Mouse (Mus musculus): ENCODE measurements around the gene Sspn.

Sspn gene

DNA sequence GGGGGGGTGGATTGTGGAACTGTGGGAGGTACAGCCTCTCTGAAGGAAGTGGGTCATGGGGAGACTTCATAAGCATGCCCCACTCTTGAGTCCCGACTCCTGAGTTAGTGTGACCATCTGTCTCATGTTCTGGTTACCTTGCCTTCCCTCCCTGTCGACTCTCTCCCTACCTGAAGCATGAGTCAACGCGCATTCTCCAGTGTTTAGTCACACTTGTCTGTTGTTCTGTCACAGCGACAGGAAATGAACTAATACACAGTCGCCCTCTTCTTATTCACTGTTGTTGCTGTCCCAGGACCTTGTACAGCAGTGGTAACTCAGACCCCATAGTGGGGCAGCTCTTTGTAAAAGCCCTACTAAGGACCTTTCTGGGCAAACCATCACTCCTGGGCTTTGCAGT, 41.4 kb downstream of the Sspn start:
- in situ Hi-C loops (cut with MboI, MseI), result no loop called here

GRCm38 (mm10) chr6:145973356-145973755, 41.9 kb downstream of the Sspn start:
- in situ Hi-C loops (cut with MboI, MseI), result no loop called here

- in situ Hi-C loops (cut with MboI, MseI), result loop anchor here (25.0 kb wide), 2 partner anchors 712 to 788 kb away; partner anchors contain the start of gene Kras
These were observed 43.3 kb downstream of the Sspn start for GRCm38 (mm10) chr6:145974766-145975165.

DNA sequence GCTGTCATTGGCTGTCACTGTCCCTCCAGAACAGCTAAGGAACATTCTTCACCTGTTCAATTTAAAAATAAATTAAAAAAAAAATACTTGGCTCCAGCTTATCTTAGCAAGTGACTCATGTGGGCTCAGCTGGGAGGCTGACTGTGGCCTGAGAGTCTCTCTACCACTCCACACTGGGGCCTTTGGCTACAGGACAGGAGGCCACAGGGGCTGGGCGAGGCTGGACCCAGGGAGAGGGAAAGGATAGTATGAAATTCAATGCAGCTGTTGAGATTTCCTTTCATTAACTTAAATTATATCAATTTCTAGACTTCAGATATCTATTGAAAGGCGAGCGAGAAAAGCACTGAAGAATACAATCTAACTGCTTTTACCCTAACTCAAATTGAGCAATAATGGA, 45.9 kb downstream of the Sspn start:
- in situ Hi-C loops (cut with MboI, MseI), result loop anchor here (25.0 kb wide), 2 partner anchors 715 to 785 kb away; partner anchors contain the start of gene Kras

DNA sequence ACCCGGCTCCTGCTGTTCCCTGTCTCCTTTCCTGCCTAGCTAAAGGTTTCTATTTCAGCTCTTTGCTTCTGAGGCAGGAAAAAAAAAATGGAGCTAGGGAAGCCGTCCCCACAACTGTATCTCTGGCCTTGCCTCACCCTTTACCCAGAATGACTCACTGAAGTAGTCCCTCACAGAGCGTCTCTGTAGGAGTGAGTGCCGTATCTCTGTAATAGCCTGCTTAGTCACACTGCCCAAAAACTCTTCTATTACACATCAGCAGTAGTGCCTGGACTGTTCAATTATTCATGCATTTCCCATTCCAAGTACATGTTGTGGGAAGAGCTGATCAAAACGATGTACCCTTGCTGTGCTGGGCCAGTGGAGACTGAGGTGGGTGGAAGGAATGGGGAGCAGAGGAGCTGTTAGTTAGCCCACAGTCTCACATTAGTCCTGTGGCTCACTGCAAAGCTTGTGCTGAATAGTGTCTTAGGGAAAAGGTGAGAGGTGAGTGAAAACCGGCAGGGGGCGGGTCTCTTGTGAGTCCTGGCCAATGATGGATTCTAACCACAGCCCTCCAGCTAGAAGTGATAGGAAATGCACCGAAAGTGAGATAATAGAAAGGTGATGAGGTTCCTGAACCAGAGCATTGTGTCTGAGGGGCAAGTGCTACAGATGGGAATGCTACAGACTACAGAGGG, 46.5 kb downstream of the Sspn start:
- in situ Hi-C loops (cut with MboI, MseI), result loop anchor here (25.0 kb wide), 2 partner anchors 716 to 784 kb away; partner anchors contain the start of gene Kras

- in situ Hi-C loops (cut with MboI, MseI), result loop anchor here (25.0 kb wide), 2 partner anchors 719 to 781 kb away; partner anchors contain the start of gene Kras
These were observed 49.6 kb downstream of the Sspn start for GRCm38 (mm10) chr6:145981074-145981473.

DNA sequence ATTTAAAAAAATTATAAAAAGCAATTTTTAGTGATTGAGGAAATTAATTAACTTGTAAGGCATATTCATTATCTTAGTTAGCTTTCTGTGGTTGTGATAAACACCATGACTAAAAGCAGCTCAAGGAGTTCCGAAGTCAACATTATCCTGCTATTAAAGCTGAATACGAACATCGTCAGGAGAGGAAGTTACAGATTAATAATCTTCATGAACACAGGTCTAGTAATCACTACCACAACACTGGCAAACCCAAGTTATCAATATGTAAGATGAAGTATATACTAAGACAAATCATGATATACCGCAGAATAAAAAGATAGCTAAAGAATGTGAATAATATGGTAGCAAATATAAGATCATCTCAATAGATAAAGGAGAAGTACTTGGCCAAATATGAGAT, 50.9 kb downstream of the Sspn start:
- in situ Hi-C loops (cut with MboI, MseI), result loop anchor here (25.0 kb wide), 2 partner anchors 720 to 780 kb away; partner anchors contain the start of gene Kras

DNA sequence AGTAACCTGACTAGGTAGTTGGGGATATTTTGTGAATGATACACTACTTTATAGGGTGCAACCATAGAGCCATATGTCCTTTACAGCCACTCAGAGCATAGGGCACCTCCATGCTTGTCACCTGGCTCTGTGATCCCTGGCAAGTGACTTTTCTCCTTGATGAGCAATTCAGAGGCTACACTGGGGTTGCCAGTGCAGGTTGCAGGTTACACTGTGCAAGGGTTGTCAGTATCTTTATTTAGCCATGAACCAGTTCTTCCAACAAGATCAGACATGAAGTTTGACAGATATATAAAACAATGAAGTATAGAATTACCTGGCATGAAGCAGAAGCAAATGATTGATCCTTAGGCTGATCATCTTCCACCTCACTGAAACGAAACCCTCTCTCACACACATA, 59.1 kb downstream of the Sspn start:
- in situ Hi-C loops (cut with MboI, MseI), result loop anchor here (25.0 kb wide), 2 partner anchors 728 to 772 kb away; partner anchors contain the start of gene Kras

- in situ Hi-C loops (cut with MboI, MseI), result loop anchor here (25.0 kb wide), 2 partner anchors 730 to 770 kb away; partner anchors contain the start of gene Kras
These were observed 61.1 kb downstream of the Sspn start for GRCm38 (mm10) chr6:145992526-145992925.

DNA sequence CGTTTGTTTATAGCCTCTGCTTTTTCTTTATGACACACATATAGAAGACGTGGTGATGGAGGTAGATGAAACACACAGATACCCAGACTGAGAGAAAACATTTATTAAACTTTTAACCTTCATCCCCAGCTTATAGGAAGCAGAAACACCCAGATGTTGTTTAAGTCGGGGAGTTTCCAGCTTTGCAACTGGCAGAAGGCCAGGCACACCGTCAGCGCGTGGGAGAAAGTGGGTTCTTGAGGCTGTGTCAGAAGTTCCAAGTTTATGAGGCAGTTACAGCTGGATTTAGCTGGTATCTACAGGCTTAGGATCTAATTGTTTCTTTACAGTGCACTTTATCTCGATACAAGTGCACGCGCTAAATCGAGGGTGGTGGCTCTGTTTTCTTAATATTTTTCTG, 61.5 kb downstream of the Sspn start:
- in situ Hi-C loops (cut with MboI, MseI), result loop anchor here (25.0 kb wide), 2 partner anchors 731 to 769 kb away; partner anchors contain the start of gene Kras

GRCm38 (mm10) chr6:145998314-145999007, 67.0 kb downstream of the Sspn start:
- in situ Hi-C loops (cut with MboI, MseI), result loop anchor here (25.0 kb wide), 2 partner anchors 736 to 764 kb away; partner anchors contain the start of gene Kras

DNA sequence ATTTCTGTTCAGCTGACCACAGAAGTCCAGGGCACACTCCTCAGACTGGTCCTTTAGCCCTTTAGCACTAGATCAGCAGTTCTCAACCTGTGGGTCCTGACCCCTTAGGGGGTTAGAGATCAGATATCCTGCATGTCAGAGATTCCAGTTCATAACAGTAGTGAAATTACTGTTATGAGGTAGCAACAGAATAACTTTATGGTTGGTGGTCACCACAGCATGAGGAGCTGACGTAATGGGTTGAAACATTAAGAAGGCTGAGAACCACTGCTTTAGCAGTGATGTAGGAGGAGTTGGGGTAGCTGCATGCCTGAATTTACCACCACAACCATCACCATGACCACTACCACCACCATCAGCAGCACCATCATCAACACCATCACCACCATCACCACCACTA, 69.3 kb downstream of the Sspn start:
- in situ Hi-C loops (cut with MboI, MseI), result loop anchor here (10.0 kb wide), 1 partner anchor 264 kb away; no protein-coding TSS in a partner anchor

DNA sequence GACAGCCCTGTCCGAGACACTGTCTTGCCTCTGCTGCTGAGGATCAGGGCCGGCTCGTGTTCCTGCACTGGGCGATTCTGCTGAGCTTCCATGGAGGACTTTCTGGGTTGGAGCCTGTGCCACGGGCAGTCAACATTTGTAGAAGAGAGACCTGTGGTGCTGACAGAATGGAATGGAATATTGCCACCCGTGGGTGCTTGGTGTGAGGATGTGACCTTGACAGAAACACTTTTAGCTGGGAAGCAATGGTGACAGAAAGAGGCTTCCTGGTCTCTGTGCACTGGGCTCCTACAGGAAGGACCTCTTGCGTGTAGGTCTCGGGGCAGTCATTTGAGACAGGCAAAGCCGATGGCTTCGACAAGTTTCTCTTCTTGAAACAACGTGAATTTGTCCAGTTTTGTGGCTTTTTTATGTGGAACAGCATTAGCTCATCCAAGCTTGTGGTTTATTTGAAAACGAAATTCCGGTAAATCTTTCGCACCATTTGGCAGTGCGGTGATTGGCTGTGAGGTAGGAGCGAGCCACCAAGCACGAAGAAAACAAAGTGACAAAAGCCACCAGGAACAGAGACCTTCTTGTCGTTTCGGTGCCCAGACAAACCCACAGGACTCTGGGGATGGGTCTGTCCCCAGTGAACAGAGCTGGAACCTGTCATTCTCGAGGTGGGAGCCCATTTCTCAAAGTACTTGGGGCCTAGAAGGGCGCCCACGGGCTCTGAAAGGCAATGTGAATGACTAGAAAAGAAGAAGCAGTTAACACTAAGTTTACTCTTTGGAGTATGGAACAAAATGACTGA, 70.2 kb downstream of the Sspn start:
- in situ Hi-C loops (cut with MboI, MseI), result loop anchor here (10.0 kb wide), 1 partner anchor 263 kb away; no protein-coding TSS in a partner anchor

- in situ Hi-C loops (cut with MboI, MseI), result loop anchor here (10.0 kb wide), 1 partner anchor 261 kb away; no protein-coding TSS in a partner anchor
These were observed 72.7 kb downstream of the Sspn start for GRCm38 (mm10) chr6:146004174-146004601.

DNA sequence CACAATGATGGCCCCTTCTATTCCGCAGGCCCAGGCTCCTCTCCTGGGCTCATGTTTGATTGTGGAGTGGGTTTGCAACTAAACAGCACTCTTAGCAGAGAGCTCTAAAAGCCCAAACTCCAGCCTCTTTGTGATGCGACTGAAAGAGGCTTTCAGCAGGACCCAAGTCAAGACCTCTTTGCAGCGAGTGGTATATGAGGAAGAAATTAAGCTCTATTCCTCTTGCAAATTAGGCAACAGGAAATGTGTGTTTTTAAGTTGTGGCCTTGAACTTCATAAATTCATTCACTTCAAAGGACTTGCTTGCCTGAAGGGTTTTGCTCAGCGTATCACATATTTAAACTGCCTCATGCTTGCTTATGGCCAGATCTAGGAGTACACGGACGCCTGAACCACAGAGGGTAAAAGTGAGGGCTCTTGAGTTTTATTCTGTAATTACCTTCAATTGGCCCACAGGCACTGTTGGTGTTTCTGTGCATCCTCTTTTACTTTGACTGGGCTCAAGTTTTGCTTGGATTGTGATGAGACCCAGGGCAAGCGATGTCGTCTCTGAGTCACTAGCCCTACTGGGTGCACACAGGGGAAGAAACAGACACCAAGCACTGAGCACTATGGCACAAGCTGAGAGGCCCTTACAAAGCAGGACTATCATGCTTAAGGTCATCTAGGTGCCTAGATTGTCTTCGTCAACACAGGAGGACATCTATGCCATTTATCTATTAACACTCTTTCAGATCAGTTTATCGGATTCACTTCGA, 73.9 kb downstream of the Sspn start:
- in situ Hi-C loops (cut with MboI, MseI), result loop anchor here (10.0 kb wide), 1 partner anchor 259 kb away; no protein-coding TSS in a partner anchor

DNA sequence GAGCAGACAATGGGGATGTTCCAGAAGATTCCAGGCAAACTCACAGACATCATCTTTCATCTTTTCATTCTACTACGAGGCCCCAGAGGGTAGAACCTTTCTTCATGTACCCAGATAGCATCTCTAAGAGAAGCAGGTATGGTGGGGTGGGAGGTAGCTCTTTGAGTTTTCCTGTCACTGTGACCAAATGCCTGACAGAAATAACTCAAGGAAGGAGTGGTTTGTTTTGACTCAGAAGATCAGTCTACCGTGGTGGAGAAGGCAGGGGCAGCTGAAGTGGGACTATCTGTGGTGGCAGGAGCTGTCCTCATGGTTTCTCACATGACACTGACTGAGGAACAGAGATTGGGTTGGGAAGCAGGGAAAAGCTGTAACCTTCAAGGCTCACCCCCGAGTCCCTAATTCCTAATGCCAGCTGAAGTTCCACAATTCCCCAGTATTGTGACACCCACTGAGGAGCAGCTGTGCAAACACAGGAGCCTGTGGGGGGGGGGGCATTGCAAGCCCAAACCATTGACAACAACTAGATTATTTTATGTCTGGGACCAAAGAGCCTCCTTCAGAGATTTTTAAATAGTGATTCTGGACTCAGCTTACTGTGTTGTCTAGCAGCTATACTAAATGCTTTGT, 74.6 kb downstream of the Sspn start:
- in situ Hi-C loops (cut with MboI, MseI), result loop anchor here (10.0 kb wide), 1 partner anchor 259 kb away; no protein-coding TSS in a partner anchor

DNA sequence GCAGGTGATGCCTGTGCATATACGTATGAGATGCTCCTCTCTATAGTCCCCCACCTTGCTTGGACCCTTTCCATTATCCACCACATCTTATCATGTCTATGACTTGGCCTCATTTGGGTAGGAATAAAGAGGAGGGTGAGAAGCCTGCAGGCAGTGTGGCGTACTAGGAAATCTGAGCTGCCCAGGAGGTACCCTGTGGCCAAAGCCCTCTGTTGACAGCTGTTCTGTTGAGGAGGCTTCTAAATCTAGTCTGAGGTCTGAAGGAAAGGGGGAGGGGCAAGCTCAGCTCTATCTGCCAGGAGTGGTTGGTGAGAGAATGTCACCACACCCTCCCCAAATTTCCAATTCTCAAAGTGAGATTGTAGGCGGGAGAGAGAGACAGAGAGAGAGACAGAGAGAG, 75.3 kb downstream of the Sspn start:
- in situ Hi-C loops (cut with MboI, MseI), result loop anchor here (10.0 kb wide), 1 partner anchor 258 kb away; no protein-coding TSS in a partner anchor

DNA sequence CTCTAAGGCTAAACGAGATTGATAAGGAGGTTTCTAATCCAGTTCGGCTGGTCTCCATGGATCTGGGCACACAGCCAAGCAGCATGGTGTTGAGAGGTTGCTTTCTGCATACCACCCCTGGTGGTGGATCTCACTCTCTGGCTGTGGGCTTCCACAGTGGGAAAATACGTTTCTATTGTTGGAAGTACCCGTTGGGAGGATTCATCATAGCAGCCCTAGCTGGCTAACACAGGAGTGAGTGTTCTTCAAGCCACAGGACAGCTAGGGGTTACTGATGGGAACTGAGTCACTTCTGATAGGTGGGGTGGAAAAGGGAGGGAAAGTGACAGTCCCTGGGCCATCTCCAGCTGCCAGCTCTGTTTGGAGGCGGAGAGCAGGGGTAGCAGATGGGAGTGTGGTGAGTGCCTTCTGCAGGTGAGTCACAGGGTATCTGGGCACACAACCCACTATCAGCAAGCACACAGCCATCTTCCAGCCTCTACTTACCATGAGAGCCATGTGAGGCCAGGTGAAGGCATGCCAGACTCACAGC, 77.1 kb downstream of the Sspn start:
- in situ Hi-C loops (cut with MboI, MseI), result loop anchor here (10.0 kb wide), 1 partner anchor 256 kb away; no protein-coding TSS in a partner anchor

GRCm38 (mm10) chr6:146009163-146009915, 77.9 kb downstream of the Sspn start:
- in situ Hi-C loops (cut with MboI, MseI), result loop anchor here (10.0 kb wide), 1 partner anchor 255 kb away; no protein-coding TSS in a partner anchor
